Mouse (Mus musculus): ENCODE results near the gene Cars.
"Not testable (repeated sequence)": the region's sequence is repeated elsewhere in the genome, so short reads cannot be mapped to it uniquely, and the experiment has no call there.

Cars gene

GRCm38 (mm10) chr7:143599428-143600230 is at the start of gene Cars:
Gene Cars, minus strand, starts transcription at chr7:143600090.
- peak; percentile 87 to 93 for DNase-seq

- peak; percentile 71 to 83 for DNase-seq
Measured at GRCm38 (mm10) chr7:143649034-143649768, 49.3 kb upstream of the Cars start, which contains the start of gene Tnfrsf22. Gene Tnfrsf22, minus strand, starts transcription at chr7:143649661.

GRCm38 (mm10) chr7:143643949-143644348 is 44.1 kb upstream of the Cars start:
- not testable (repeated sequence) for DNase-seq

GRCm38 (mm10) chr7:143636674-143637073 is 36.8 kb upstream of the Cars start:
- DNase-seq: no peak

GRCm38 (mm10) chr7:143631503-143631902 is 31.6 kb upstream of the Cars start:
- DNase-seq: no peak

- no peak for DNase-seq
Measured at GRCm38 (mm10) chr7:143629501-143629900, 29.6 kb upstream of the Cars start.

- DNase-seq: peak in 1 of 2 experiments; percentile 5
Measured at GRCm38 (mm10) chr7:143628540-143628939, 28.6 kb upstream of the Cars start, which contains the start of gene Tnfrsf26. Gene Tnfrsf26, minus strand, starts transcription at chr7:143628722.

GRCm38 (mm10) chr7:143627555-143628286 is 27.8 kb upstream of the Cars start:
- peak in 1 of 2 experiments; percentile 29 for DNase-seq

GRCm38 (mm10) chr7:143626178-143626577 is 26.3 kb upstream of the Cars start:
- no peak for DNase-seq

GRCm38 (mm10) chr7:143625151-143625550 is 25.3 kb upstream of the Cars start:
- no peak for DNase-seq

GRCm38 (mm10) chr7:143624561-143624960 is 24.7 kb upstream of the Cars start:
- DNase-seq: no peak

- no peak for DNase-seq
Measured at GRCm38 (mm10) chr7:143620951-143621350, 21.1 kb upstream of the Cars start.

GRCm38 (mm10) chr7:143614404-143615135 is 14.7 kb upstream of the Cars start:
- no peak for DNase-seq

GRCm38 (mm10) chr7:143612215-143612614 is 12.3 kb upstream of the Cars start:
- no peak for DNase-seq

- no peak for DNase-seq
Measured at GRCm38 (mm10) chr7:143605321-143605720, 5.4 kb upstream of the Cars start.

GRCm38 (mm10) chr7:143604889-143605288 is 5.0 kb upstream of the Cars start:
- DNase-seq: no peak

- DNase-seq: no peak
Measured at GRCm38 (mm10) chr7:143601705-143602104, 1.8 kb upstream of the Cars start.

GRCm38 (mm10) chr7:143600231-143600740 is 396 bp upstream of the Cars start:
- DNase-seq: no peak

GRCm38 (mm10) chr7:143594865-143595264 is 5.0 kb downstream of the Cars start:
- DNase-seq: no peak

GRCm38 (mm10) chr7:143592255-143592654 is 7.6 kb downstream of the Cars start:
- DNase-seq: no peak

GRCm38 (mm10) chr7:143588006-143588405 is 11.9 kb downstream of the Cars start:
- DNase-seq: no peak

GRCm38 (mm10) chr7:143587586-143587985 is 12.3 kb downstream of the Cars start:
- no peak for DNase-seq

Data from spleen, adult 18-20 months (tissue).